Mouse (Mus musculus) thymus, adult 2 months (tissue): Measurements from ENCODE around the gene Ctsl. TPM values are rescaled to one million over a fixed set of nuclear protein-coding genes. Genes with fewer than 3 reads are reported as not detected.
A peak's percentile ranks its signal among the peaks of the same experiment; 100 is the strongest.

Experiments used
- DNase-seq: peaks from one replicate; pipeline ENCODE4 v3.0.0; 2021
- H3K27ac ChIP-seq: fragments of 200-500 bp; 2 replicates; pipeline ENCODE4 v1.5.1; 2012; ENCODE audit warnings: low read length, control low read depth; ENCODE audit not compliant: control insufficient read depth, insufficient read depth
- H3K27me3 ChIP-seq: fragments of 200-500 bp; 2 replicates; pipeline ENCODE4 v1.6.1; 2012; ENCODE audit warnings: mild to moderate bottlenecking, low read length, moderate library complexity, mixed read lengths; ENCODE audit not compliant: control insufficient read depth, insufficient read depth
- H3K36me3 ChIP-seq: fragments of 200-500 bp; 2 replicates; pipeline ENCODE4 v1.6.1; 2012; ENCODE audit warnings: mild to moderate bottlenecking, low read length, moderate library complexity; ENCODE audit not compliant: control insufficient read depth, insufficient read depth
- H3K4me1 ChIP-seq: fragments of 200-500 bp; replicated peaks from 2 replicates; pipeline ENCODE4 v1.6.1; 2012; ENCODE audit warnings: low read length; ENCODE audit not compliant: control insufficient read depth, insufficient read depth
- H3K4me3 ChIP-seq: fragments of 200-500 bp; 2 replicates; pipeline ENCODE4 v1.5.1; 2012; ENCODE audit warnings: mild to moderate bottlenecking, low read length, control low read depth, moderate library complexity; ENCODE audit not compliant: control insufficient read depth, insufficient read depth
- CTCF ChIP-seq: fragments of 200-500 bp; IDR thresholded peaks from 2 replicates; pipeline ENCODE4 v1.5.1; 2012; ENCODE audit warnings: mild to moderate bottlenecking, control low read depth, low read length, moderate library complexity, borderline replicate concordance; ENCODE audit not compliant: control insufficient read depth, poor library complexity, insufficient read depth; ENCODE audit errors: extremely low read depth
- POLR2A ChIP-seq: fragments of 200-500 bp; IDR thresholded peaks from 2 replicates; pipeline ENCODE4 v1.6.1; 2012; ENCODE audit warnings: mild to moderate bottlenecking, low read length, control low read depth, moderate library complexity; ENCODE audit not compliant: control insufficient read depth, poor library complexity, insufficient read depth; ENCODE audit errors: extremely low read depth
- WGBS: fragments of 180-500 bp; shearing (Covaris S2); methylation state at CpG from one replicate; pipeline ENCODE4 v1.1.7; 2018; 5-methylcytosine and 5-hydroxymethylcytosine counted together
- polyA plus RNA-seq: library from polyadenylated mRNA; depleted of rRNA; stranded (reverse); fragments of >200 nt; gene quantifications from 2 replicates; pipeline ENCODE4 v1.2.3, GENCODE M21; 2012; rRNA removed

Ctsl gene
- polyA plus RNA-seq, 1 experiment: 586 TPM

GRCm38 (mm10) chr13:64312024-64312915, 58.4 kb downstream of the Ctsl start, which contains the start of gene Aaed1:
Gene Aaed1 (minus strand): TSS chr13:64312710.
- Histone ChIP-seq H3K4me3 (peak within 1 kb of the TSS; percentile 76), H3K36me3 (peaks cover 4% of the 10 kb centered on the region; the same call in 1 of the 2 replicates), H3K27ac (peak within 1 kb of the TSS; percentile 40; the same call in 1 of the 2 replicates), H3K27me3 (no peaks in the 10 kb centered on the region), H3K4me1 (peaks cover 12% of the 10 kb centered on the region)
- peak; percentile 87 for DNase-seq
- WGBS: under 1% methylated on average over 73 of the region's 74 CpGs
- TF ChIP-seq CTCF (no peak), POLR2A (peak; percentile 43)

GRCm38 (mm10) chr13:64311266-64311665, 59.4 kb downstream of the Ctsl start:
- no peak for DNase-seq
- Histone ChIP-seq H3K4me1 (peaks cover 12% of the 10 kb centered on the region), H3K4me3 (no peak overlapping the region), H3K27me3 (no peaks in the 10 kb centered on the region), H3K27ac (no peak overlapping the region), H3K36me3 (peaks cover 7% of the 10 kb centered on the region; the same call in 1 of the 2 replicates)
- no peak for TF ChIP-seq POLR2A
- TF ChIP-seq CTCF: no peak
- 91% methylated on average over 1 of the region's 1 CpGs for WGBS

- TF ChIP-seq CTCF: no peak
- no peak for TF ChIP-seq POLR2A
- peaks cover 7% of the 10 kb centered on the region; the same call in 1 of the 2 replicates for H3K36me3 ChIP-seq
- H3K4me3 ChIP-seq: no peak overlapping the region
- no peaks in the 10 kb centered on the region for H3K27me3 ChIP-seq
- 87% methylated on average over 6 of the region's 6 CpGs for WGBS
- no peak for DNase-seq
- H3K27ac ChIP-seq: no peak overlapping the region
- H3K4me1 ChIP-seq: peaks cover 12% of the 10 kb centered on the region
Measured at GRCm38 (mm10) chr13:64310585-64310984, 60.1 kb downstream of the Ctsl start.

- Histone ChIP-seq H3K27ac (no peak overlapping the region), H3K4me3 (no peak overlapping the region), H3K36me3 (peaks cover 7% of the 10 kb centered on the region; the same call in 1 of the 2 replicates), H3K4me1 (peaks cover 12% of the 10 kb centered on the region), H3K27me3 (no peaks in the 10 kb centered on the region)
- WGBS: 8% methylated on average over 11 of the region's 11 CpGs
- DNase-seq: peak; percentile 11
- TF ChIP-seq POLR2A (no peak), CTCF (no peak)
Measured at GRCm38 (mm10) chr13:64309842-64310241, 60.8 kb downstream of the Ctsl start.

Other genes starting within 250 kb of the Ctsl start
- gene Slc35d2, start 241.5 kb downstream of the Ctsl start, polyA plus RNA-seq: 2.7 and 6.0 TPM in 2 replicates
- gene Zfp367, start 217.7 kb downstream of the Ctsl start, polyA plus RNA-seq: 13.3 and 16.2 TPM in 2 replicates
- 7.2 and 10.8 TPM in 2 replicates for gene Habp4, start 209.1 kb downstream of the Ctsl start, polyA plus RNA-seq
- 3.2 and 4.7 TPM in 2 replicates for gene Cdc14b, start 95.6 kb downstream of the Ctsl start, polyA plus RNA-seq
- gene Aaed1, start 58.2 kb downstream of the Ctsl start, polyA plus RNA-seq: 5.1 and 5.5 TPM in 2 replicates
- 128 and 129 TPM in 2 replicates for gene Cdk20, start 61.4 kb upstream of the Ctsl start, polyA plus RNA-seq
- gene Fam240b, start 126.9 kb upstream of the Ctsl start, polyA plus RNA-seq: not detected in 2 replicates